Mouse (Mus musculus) spleen, adult 2 months (tissue): ENCODE data around the gene Hcar1.

ENCODE experiments used
- CTCF ChIP-seq: fragments of 200-500 bp; IDR thresholded peaks from 2 replicates; pipeline ENCODE4 v1.5.1; 2011; ENCODE audit warnings: mild to moderate bottlenecking, inconsistent platforms; ENCODE audit not compliant: insufficient read depth, insufficient read length, insufficient replicate concordance; ENCODE audit errors: extremely low read depth
- POLR2A ChIP-seq: fragments of 200-500 bp; IDR thresholded peaks from 2 replicates; pipeline ENCODE4 v1.6.1; 2011; ENCODE audit warnings: low read depth, low read length, inconsistent platforms

- no peak for TF ChIP-seq CTCF
- no peak for TF ChIP-seq POLR2A
These were observed 47.3 kb upstream of the Hcar1 start, which contains the start of gene Gm43518 for GRCm38 (mm10) chr5:123927118-123927517.
